Mouse (Mus musculus) neutrophil, adult 5-6 weeks (primary cell): ENCODE results near the gene Rmi2. TPM values are rescaled to one million over a fixed set of nuclear protein-coding genes. Genes with fewer than 3 reads are reported as not detected.

ENCODE experiments used
- ATAC-seq: fragments of 151-379, 151-347 bp; 2 replicates; pipeline ENCODE4 v1.8.0; 2017; ENCODE audit warnings: mild to moderate bottlenecking, moderate TSS enrichment; ENCODE audit not compliant: insufficient number of reproducible peaks, poor library complexity, low FRiP score, severe bottlenecking; ENCODE audit errors: extremely low read depth
- total RNA-seq: library from RNA; stranded (forward); fragments of 200-1000 nt; gene quantifications from 2 replicates; pipeline ENCODE4 v1.2.3, GENCODE M21; 2017

Rmi2 gene
- total RNA-seq, 1 experiment from 2014 or later = 0.47 TPM

DNA sequence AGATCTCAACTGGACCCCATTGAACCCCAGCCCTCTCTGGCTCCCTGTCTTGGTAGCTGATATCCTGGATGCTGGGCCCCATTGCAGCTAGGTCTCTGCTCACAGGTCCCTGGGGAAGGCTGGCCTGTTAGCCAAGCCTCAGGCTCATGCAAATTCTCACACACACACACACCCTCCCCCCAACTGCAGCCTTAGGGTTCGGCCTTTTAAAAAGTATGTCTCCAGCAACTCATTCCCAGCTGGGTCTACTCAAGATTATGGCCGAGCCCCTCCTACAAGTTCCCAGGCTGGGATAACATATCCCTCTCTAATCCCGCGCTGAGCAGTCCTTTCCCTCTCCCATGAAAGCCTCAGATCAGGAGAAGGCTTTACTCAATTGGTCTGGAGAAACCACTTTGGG, 13.5 kb upstream of the Rmi2 start:
- ATAC-seq = 0 out of 2 replicates have a peak, but pooled peaks have one; percentile 14

DNA sequence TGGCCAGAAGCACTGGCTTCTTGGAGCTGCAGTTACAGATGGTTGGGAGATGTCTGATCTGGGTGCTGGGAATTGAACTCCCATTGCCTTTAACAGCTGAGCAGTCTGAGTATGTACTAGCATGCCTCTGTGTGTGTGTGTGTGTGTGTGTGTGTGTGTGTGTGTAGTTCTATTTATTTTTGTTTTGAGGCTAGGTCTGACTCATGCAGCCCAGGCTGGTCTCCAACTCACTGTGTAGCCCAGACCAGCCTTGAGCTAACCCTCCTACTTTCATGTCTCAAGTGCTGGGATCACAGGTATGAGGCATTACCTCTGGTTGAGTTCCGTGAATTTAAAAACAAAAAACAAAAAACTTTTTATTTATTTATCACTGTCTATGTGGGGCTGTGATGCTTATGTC, 10.3 kb upstream of the Rmi2 start:
- ATAC-seq = no peak

DNA sequence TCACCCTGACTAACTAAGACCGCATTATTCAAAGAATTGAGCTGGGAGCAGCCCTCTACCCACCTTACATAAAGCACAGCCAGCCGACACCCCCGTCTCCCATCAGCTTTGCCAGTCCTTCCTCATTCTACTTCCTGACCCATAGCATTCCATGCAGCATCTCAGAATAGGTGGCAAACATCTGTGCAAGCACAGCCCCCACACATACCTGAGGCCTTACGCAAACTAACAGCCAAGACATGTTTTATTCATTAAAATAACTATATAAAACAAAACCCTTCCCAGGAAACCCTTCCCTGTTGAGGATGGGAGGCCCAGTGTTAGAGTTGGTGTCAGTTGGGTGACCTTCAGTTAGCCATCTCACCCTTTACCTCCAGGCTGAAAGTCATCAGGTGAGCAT, 9.0 kb upstream of the Rmi2 start:
- ATAC-seq = no peak

DNA sequence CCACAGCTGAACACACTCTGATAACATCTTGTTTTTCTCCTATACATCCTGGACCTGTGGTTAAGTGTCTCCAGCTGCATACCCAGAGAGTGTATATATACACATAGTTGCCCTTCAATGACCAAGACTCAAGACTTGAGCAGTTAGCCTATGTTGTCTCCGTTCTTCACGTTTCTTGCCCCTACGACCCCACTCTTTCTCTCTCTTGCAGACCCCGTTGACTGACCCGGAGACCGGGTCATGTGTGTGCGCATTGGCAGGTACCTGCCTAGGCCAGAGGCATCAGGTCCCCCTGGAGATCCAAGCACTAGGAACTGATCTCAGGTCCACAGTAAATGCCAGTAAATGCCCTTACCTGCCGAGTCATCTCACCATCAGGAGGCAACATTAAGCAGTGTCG, 7.6 kb upstream of the Rmi2 start:
- ATAC-seq = no peak

DNA sequence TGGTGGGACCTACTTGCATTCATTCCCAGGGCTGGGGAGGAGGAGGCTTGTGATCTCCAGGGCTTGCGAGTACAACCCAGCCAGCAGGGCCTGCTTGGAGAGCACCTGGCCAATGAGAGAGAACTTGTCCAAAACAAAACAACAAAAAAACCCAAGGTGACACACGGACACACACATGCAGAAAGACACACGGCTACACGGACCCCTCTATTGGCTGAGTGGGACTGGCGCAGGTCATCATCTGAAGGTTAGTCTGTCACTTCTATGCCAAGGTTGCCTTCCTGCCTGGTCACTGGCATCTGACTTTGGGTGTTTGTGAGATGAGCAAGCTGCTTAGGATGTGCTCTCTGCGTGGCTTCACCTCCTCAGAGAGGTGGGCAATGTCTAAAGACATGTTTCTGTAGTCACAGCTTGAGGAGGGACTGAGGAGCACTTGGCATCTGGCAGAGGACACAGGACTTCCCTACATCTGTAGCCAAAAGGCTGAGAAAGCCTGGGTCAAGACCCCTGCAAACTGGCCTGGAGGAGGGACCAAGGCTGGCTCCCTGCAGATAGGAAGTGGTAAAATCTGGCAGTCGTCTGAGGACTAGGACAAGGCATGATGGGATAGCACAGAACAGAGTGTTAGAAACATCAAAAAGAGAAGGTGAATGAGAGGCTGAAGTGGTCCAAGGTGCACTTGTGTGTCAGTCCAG, 6.9 kb upstream of the Rmi2 start:
- ATAC-seq = no peak

DNA sequence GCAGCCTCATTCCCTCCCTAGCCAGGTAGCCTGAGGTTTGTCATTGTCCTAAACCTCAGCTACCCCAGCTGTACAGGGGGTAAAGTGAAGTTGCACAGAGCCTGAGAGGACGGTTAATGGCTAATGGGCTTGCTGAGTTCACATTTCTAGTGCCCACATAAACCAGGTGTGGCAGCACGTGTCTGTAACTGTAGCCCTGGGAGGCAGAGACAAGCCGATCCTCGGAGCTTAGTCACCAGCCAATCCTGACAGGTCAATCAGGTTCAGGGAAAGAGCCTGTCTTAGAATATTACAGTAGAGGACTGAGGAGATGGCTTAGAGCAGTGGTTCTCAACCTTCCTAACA, 6.4 kb upstream of the Rmi2 start:
- no peak for ATAC-seq

DNA sequence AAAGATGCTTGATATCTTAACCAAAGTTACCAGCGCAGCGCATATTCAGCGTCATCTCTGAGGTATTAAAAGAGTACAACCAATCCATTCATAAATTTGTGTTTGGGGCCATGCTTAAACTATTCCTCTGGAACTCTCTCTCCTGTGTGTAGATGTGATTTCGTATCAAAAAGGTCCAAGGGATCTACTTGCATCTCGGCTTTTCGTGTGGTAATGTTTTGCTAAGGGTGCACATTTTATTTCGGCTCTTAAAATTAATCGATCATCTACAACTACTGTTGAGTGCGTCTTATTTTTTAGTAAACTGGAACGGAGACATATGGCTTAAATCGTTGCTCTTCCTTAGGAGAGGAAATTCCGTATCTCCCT, 333 bp upstream of the Rmi2 start:
- ATAC-seq = no peak

DNA sequence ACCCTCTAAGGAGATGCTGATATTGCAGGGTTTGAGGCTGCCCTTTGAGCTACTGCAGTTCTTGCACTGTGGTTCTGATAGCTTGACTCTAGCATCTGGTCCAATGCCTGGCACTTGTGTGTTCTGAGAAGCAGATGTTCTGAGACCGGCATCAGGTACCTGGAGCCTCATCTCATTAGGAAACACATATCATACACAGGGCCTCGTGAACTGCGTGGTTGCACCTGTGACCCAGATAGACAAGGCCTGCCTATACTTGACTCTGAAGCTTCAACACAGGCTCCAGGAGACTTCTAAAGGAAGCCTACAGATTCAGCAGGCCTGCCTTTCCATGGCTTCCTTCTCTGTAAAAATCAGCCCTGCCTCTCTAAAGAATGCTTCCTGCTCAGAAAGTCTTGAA, 1.5 kb downstream of the Rmi2 start:
- ATAC-seq = no peak

DNA sequence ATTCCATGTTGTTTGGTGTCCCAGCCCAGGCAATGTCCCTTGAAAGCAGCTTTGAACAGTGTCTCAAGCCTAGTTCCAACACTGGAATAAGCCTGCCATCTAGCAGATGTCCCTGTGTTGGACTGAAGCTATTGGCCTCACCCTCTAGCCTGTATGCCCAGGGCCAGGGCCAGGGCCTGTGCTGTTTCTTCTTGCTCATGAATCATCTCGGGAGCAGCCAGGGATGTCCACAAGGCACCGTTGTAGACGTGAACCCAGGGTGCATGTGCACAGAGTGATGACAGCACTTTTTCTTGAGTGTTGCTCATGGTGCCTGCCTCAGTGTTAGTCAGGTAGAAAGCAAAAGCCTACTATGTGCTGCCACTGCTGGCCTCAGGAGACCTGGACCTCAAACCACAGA, 2.4 kb downstream of the Rmi2 start:
- ATAC-seq = no peak

DNA sequence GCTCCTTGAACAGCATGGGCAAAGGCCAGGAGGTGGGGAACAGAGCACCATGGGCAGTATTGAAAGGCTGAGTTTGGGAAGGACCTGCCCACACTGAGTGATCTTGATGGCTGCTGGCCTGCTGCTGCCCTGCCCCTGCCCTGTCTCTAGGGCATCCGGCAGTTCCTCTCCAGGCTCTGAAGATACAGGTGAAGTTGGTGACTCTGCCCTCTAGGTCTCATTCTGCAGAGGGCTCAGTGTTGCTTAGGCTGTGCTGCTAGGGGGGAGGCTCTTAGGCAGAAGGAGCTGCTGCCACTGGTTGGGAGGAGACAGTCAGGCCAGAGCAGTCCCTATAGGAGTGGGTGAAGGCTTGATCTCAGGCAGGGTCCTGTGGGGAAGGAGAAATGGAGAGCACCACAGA, 3.0 kb downstream of the Rmi2 start:
- no peak for ATAC-seq

DNA sequence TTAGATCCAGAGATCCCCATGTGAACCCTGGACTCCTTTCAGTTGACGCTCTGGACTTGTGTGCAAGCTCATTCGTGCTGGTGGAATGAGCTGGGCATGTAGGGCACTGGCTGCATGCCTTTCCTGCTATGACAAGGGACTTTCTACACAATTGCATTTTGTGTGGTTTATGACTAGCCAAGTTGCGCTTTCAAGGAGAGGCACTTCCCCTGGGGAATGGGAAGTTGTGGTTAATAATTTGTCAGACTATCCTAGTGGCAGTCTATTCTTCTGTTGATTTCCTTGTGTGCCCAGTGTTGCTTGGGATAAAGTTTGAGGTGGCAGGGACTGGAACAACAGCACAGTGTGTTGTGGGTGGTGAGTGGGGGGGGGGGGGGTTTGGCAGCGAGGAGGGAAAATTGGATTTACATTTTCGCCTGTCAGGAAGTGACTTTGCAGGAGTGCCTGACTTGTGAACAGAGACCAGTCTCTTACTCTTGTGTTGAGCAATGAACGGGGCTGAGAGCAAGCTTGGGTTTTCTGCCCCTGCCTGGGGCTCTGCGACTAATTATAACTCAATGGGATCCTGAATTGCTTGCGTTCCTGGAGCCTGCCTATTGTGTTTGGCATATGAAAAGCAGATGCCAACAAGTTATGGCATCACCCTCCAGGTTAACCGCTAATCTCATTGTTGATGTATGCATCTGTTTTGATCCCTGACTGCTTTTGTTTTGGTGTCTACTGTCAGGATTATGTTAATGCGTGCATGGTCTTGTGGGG, 3.8 kb downstream of the Rmi2 start:
- ATAC-seq = peak; percentile 32; the same call in 1 of the 2 replicates

DNA sequence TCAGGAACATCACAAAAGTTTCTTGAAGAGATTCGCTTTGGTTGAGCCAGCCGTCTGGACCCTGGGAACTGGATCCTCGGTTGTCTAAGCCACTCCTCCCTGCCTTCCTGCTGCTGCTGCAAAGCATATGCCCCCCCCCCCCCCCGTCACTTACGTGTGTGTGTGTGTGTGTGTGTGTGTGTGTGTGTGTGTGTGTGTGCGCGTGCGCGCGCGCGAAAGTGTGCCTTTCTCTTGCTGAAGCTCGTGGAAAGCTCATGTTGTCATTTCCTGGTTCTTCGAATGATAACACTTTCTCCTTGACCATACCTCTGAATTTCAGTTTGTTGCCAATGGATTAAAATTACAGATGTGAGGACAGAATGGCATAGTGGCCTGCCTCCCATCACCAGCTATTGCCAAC, 5.2 kb downstream of the Rmi2 start:
- no peak for ATAC-seq

DNA sequence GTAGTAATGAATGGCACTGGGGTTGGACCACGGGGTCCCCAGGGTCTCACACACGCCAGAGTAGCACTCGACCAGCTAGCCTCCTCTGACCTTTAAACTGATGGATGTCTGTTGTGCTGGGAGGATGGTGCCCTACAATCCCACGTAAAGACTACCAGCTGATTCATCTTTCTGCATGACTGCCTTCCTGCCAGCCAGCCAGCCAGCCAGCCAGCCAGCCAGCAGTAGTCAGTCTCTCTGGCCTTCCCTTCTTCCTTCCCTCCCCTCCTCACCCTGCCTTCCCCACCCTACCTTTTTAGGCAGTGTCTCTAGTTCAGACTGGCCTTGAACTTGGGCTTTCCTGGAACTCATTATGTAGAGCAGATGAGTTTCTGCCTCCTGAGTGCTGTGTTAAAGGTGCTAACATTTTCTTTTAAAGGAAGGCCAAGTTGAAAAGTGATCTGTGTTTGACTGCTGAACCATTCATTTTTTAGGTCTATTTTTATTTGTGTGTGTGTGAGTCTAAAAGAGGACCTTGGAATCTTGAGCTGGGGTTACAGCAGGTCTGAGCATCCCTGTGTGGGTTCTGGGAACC, 7.5 kb downstream of the Rmi2 start:
- no peak for ATAC-seq

DNA sequence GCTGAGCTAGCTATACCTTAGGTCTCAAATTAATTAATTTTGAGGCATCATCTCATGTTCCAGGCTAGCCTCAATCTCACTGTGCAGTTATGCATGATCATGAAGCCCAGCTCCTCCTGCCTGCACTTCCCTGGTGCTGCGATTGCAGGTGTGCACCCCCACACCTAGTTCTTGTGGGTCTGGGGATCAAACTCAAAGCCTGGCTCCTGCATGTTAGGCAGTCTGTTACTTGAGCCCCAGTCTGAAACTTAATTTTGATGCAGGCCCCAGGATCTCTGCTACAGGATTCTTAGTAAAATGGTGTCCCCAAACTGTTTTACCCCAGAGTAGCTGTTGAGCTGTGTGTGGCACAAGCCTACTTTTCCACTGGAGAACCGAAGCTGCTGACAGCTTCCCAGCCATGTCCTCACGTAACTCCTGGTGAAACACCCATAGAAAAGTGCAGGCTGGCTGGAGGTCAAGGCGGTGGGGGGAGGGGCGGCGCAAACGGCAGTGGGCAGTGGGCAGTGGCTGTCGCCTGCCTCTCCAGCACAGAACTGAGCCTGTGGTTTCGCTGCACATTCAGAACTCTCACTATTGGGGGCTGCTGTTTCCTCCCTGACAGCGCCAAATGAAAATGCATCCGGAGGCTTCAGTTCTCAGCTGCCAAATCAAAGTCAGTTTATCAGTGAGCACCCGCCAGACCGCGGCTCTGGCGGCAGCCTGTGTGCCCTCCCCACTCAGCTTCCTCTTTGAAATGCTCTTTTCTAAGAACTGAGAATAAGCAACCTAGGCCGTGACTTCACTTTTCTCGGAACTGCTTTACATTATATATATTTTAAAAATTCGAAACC, 8.8 kb downstream of the Rmi2 start:
- ATAC-seq = peak; percentile 57

DNA sequence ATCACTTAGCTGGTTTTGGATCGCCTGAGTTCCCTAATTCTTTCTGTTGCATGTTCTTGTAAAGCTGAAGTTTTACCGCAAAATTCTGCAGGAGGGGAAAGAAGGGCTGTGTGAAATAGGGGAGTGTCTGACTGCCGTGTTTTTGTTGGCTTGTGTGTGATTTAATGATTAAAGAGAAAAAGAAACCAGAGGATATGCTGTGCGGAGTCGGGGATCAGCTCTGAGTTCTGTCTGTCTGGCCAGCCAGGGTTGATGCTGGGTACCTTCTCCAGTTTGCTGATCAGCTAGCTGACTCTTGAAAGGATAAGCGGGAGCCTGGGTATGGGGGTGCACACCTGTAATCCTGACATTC, 9.4 kb downstream of the Rmi2 start:
- ATAC-seq = no peak

DNA sequence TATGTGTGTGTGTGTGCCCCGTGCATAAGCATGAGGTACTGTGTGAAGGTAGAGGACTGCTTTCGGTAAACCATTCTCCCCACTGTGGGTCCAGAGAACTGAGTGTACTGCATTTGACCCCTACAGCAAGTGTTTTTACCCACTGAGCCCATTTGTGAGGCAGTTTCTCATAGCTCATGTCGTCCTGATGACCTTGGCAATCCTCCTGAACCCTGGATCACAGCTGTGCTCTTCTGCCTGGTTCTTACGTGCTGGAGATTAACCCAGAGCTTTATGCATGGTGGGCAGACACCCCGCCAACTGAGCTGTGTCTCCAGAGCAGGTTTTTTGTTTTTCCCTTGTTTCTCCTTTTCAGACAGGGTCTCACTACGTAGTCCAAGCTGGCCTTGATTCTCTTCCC, 11.1 kb downstream of the Rmi2 start:
- ATAC-seq = no peak

DNA sequence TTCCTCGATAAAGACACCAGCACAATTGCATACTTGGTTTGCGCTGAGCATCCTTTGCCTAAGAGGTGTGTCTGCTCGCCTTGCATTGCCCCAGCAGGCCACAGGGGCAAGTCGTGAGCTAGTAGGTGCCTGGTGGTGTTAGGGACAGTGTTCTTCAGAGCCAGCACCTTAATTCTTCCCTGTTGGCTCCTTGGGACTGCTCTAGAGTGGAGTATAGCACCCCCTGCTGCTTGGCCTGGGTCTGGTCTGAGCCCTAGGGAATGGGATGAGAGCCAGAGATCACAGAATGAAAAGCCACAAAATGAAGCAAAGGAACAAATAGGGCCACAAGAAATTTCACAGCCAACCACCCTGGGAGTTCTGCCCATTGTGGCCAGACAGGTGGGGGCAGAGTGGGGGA, 11.6 kb downstream of the Rmi2 start:
- peak; percentile 59; the same call in 1 of the 2 replicates for ATAC-seq

DNA sequence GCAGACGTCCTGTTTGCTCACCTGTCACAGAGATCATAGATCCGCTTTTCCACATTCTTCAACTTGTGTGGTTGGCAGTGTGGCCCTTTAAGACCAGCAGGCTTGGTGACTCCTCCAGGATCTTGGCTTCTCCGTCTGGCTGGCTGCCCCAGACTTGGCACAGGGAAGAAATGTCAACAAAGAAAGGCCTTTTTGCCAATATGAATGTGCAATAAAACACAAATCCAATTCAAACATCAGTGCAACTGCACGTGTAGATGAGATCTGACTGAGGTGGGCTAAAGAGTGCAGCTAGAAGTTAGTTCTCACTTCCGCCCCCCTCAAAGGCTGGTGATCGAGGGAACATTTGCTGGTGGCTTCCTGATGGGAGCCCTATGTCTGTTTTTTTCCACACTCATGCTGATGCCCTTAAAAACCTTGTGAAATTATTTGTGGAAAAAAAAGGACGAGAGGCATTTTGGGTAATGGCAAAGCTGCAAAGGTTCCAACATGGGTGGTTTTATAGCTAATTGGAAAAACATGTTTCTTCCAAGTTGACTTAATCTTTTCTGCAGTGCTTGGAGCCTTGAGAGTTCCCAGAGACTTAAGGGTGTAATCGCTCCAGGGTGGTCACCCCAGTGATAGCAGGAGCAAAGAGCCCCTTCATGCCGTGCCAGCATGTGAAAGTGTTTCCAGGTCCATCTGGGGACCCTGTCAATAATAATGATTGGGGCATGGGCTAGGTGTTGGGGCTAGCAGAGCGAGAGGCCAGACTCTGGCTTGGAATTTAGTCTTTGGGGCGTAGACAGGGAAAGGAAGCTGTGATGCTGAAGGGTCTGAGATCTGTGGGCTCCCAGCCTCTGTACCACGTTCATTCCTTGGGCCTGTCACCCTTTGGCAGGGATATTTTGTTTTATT, 15.4 kb downstream of the Rmi2 start:
- no peak for ATAC-seq

DNA sequence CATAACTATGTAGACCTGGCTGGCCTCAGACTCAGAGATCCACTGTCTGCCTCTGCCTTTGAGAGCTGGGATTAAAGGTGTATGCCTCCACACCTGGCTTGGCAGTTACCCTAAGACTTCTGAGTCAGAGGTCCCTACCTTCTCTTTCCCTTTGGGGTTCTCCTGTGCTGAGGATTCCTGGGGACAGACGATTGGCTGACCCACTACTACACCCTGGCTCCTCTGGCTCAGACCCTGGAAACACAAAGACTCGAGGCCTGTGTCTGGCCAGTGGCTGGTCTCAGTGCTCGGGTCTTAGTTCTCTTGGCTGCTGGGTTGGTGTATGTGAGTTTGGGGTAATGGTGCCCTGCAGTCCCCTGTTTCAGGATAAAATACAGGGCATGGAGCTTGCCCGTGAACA, 16.0 kb downstream of the Rmi2 start:
- no peak for ATAC-seq
